Mouse (Mus musculus) cerebellum, postnatal 25 days (tissue): Measurements from ENCODE around the gene Rufy1.

ENCODE experiments used
- DNase-seq, 2 experiments: peaks; one replicate each; pipeline ENCODE4 v3.0.0; 2021; ENCODE audit warnings: mixed read lengths in 2 of 2

Rufy1 gene

GRCm38 (mm10) chr11:50430277-50431133 is at the start of gene Rufy1:
Gene Rufy1 (minus strand): TSS chr11:50431125.
- DNase-seq = peak; percentile 92

- no peak for DNase-seq
These were observed 47.1 kb upstream of the Rufy1 start for GRCm38 (mm10) chr11:50478072-50478471.

DNA sequence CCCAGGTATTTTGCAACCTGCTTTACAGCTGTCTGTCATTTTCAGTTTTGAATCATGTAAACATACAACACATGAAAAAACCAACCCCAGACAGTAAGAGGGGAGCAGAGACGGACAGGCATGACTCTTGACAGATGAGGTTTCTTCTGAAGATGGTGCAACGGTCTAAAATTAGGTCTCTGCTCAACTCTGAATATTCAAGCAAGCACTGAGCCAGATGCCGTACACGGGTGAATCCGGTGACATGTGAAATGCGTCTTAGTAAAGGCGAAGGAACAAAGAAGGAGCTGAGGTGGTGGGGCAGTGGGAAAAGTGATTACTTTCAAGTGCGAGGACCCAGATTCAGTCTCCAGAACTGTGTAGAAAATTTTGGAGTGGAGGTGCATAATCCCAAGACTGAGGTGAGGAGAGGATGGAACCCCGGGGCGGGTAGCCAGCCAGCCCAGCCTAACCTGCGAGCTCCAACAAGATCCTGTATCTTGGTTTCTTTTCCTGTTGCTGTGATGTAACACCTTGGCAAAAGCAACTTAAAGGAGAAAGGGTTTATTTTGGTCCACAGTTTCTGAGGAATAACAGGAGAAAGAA is 46.7 kb upstream of the Rufy1 start:
- DNase-seq = no peak

DNA sequence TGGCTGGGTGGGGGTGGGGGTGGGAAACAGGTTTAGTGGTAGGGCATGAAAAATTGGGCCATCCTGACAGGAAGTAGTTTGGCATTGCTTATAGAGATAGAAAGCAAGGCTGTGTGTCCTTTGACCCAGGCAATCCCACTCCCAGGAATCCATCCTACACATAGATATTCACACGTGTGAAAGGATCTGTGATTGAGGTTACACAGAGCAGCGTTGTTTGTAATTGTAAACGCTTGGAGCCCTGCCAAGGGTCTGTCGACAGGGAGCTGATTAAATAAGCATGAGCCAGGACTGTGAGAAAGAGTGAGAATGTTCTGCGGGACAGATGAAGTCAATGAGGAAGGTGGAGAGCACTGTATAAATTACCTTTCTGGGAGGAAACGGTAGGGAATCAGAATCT is 46.0 kb upstream of the Rufy1 start:
- DNase-seq = peak in 1 of 2 experiments; percentile 15

DNA sequence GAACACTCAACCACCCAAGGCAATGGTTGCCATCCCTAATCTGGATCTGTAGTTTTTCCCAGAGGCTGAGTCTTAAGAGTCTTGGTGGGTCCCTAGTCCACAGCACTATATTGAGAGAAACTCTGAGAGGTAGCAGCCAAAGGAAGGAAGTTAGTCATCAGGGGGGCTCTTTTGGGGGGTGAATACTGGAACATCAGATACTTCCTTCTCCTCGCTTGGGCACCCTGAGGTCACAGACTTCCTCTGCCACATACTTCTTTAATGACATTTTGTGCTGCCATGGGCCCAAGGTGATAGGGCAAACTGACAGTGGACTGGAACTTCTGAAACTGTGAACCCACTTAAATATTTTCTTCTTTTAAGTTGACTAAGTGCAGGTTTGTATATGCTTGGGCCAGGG is 43.0 kb upstream of the Rufy1 start:
- no peak for DNase-seq

DNA sequence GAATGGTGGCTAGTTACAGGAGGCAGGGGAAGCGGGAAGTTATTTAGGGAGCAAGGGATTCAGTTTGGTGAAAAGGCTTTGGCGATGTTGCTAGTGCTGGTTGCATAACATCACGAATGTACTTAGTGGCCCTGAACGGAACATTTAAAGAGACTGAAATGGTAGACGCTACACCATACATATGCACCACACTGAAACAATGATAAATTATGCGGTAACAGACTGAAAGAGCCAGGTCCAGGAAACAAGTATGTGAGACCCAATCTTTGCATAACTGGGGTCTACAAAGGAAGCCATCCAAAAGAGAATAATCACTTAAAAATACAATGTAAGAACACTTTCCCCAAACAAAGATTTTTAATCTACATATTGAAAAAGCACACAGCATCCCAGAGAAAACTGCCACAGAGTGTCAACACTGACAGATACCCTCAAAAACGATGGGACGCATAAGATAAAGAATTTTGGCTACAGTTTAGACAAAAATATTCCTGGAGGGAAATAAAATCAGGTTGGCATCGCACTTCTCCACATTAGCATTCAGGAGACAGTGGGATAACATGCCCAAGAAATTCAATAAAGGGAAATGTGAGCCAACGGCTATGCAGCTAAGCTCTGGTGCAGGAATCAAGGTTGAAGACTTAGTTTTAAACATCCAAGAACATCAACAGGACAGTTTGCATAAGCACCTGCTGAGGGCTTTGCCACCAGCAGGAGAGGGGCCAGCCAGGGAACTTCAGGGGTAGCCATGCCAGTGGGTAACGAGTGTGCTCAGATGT is 41.4 kb upstream of the Rufy1 start:
- DNase-seq = no peak

DNA sequence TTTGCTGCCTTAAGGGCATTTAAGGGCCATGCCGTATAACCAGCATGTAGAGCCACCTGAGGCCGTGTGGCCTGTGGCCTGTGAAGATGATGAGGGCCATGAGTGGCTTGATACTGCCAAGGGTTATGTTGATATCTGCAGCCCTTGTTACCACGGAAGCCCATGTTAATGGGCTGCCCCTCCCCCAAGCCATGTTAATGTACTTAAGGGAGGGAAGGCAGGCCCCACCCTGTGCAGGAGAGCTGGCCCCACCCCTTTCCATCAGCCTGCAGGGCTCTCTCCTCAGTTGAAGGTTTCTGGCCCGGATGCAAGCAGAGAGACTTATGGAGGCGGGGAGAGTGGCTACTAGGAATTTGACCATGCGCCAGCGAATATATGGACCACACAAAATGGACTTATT is 30.6 kb upstream of the Rufy1 start:
- no peak for DNase-seq

- no peak for DNase-seq
These were observed 28.3 kb upstream of the Rufy1 start for GRCm38 (mm10) chr11:50459250-50459649.

DNA sequence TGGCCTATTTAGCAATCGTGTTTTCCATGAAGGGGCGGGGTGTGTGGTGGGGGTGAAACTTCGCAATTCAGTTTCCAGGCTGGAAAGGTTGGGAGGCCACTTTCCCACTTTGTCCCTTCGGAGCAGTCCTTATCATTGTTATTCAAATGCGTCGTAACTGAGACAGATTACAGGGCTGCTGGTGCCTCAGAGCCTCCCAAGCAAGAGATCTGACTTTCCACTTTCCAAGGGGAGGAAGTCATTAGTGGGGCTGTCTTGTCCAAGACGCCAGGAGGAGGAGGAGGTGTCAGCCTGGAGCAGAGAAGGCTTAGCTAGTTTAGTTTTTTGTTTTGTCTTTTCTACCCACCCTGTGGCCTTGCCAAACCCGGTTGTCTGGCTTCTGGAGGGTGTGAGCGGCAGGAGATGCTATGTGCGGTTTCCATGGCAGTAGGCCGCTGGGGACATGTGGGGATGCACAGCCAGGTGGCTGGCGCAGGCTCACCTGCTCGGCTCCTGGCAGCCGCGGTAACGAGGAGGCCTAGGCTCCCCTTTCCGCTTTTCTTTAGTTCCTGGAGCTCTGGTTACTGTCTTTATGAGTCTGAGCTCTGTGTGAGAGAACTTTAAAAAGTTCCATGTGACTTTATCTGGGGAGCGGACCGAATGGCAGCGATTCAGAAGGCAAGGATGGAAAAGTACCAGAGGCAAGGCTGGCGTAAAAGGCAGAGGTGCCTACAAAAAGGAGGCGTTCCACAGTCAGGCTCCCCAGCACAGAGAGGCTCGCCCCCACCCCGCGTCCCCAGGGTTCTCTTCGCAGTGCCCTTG is 26.4 kb upstream of the Rufy1 start:
- peak; percentile 36 to 38 for DNase-seq

- no peak for DNase-seq
These were observed 25.5 kb upstream of the Rufy1 start for GRCm38 (mm10) chr11:50456455-50456854.

DNA sequence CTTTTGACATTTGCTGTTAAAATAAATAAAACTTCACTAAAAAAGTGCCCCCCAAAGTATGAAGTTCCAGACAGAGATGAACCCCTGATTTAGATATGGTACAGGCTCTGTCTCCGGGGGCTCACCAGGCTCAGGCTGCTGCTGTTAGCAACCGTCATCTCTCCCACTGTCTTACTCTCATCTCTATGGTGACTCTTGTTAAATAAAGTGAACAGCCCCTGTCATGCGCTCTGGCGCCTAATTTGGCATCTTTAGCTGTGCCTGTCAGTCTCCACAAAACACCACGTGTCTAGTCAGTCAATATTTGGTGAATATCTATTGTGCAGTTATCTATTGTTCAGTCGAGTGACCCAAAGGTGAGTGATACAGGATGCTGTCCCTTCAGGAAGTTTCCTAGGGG is 24.0 kb upstream of the Rufy1 start:
- no peak for DNase-seq

- DNase-seq = no peak
These were observed 19.3 kb upstream of the Rufy1 start for GRCm38 (mm10) chr11:50450236-50450635.

DNA sequence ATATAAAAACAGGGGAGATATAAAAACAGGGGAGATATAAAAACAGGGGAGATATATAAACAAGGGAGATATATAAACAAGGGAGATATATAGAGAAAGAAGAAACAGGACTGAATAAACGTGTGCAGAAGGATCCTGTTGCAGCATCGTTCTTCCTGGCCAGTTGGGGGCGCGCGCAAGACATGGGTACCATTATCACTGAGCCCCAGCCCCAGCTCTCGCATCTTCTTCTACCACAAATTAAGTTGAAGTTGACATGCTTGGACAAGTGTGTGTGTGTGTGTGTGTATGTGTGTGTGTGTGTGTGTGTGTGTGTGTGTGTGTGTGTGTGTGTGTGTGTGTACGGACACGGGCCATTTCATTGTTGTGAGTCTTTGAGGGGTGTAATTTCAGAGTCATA is 17.2 kb upstream of the Rufy1 start:
- peak in 1 of 2 experiments; percentile 36 for DNase-seq

GRCm38 (mm10) chr11:50443259-50444065 is 12.5 kb upstream of the Rufy1 start:
- no peak for DNase-seq

GRCm38 (mm10) chr11:50441637-50442036 is 10.7 kb upstream of the Rufy1 start:
- DNase-seq = no peak

GRCm38 (mm10) chr11:50440691-50441090 is 9.8 kb upstream of the Rufy1 start:
- no peak for DNase-seq

GRCm38 (mm10) chr11:50439857-50440256 is 8.9 kb upstream of the Rufy1 start:
- no peak for DNase-seq

GRCm38 (mm10) chr11:50432896-50433295 is 2.0 kb upstream of the Rufy1 start:
- no peak for DNase-seq

DNA sequence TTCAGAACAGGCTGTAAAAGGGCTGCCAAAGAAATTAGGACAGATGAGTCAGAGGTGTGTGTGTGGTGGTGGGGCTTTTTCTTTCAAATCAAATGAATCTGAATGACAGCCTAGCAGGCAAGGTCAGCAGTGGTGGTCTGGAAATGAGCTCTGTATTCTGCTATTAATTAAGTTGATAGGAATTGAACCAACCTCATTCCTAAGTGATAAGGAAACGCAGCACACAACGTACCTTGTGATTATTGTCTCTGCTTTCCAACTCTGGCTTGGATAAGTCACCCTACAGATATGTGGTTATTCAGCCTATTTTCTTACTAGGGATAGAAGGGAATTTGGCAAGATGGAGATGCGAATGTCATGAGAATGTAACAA is 1.1 kb upstream of the Rufy1 start:
- no peak for DNase-seq

DNA sequence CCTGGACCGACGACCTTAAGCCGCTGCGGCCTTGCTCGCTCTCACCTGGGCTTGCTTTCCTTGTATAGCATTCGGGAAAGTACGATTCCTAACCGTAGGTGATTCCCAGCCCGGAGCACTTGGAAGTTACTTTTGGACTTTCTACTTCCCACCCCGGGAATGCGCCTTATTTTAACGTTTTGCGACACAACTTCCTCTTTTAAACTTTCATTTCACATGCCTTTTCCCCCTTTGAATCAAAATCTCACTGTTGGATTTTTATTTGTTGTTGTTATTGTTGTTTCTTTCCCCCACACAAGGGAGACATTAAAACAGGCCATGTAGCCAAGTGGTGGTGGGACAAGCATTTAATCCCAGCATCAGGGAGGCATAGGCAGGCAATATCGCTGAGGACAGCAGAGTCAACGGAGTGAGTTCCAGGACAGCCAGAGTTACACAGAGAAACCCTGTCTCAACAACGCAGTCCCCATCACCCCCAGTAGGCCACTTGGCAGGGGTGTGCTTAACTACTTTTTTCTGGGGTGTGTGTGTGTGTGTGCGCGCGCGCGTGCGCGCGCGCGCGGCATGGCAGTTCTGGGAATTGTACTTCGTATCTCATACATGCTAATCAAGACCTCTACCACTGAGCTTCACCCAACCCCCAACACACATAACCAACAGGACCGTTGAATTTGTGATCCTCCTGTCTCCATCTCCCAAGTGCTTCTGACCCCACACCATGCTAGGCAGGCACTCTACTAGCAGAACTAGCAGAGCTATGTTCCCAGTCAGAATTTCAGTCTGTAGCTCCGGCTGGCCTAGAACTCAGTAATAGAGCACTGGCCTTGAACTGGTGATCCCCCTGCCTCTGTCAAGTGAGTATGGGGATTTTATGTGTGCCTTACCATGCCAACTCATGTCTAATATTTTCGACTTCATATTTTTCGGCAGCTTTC is 476 bp upstream of the Rufy1 start:
- DNase-seq = peak; percentile 19 to 21

DNA sequence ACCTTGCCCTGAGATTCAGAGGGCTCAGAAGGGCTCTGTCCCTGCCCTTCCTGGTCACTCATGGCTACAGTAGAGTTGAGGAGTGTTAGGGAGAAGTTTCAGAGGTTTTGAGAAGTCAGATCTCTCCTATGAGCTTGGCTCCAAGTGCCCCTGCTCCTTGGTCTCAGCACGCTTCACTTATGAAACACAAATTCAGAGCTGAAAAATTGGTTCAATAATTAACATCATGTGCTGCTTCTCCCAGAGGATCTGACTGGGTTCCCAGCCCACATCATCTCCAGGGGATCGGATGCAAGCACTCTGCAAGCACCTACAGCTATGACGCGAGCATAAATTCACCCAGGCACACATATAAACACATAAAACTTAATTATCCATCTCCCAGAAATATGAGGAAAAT is 4.9 kb downstream of the Rufy1 start:
- no peak for DNase-seq
